Mouse (Mus musculus) induced T-regulatory cell, adult 2 months (primary cell): ENCODE data around the gene Il3.

Experiments
- DNase-seq: peaks from one replicate; pipeline ENCODE4 v3.0.0-alpha.2; 2012; ENCODE audit warnings: low read depth

The Il3 gene

DNA sequence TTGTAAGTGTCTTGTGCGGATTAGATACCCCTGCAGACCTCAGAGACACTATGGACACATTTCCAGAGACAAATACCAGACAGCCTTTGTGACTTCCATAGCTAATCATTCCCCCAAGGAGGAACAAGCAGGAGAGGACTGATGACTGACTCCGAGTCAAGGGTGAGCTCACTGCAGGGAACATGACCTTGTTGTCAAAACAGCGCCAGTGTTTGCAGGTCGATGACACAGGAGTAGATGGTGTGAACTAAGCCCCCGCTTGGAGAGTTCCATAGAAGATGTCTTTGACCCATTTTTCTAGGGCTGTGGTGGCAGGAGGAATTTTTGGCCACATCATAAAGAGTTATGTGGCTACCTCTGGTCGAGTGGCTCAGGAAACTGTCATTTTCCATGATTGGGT lies 51.0 kb downstream of the Il3 start:
- no peak for DNase-seq
